Comparison of ENCODE assay signal across 20 mouse cellular contexts in genomic region chr12:29728294-29728693, GRCm38 (mm10).
"Had no signal": no experiment of that assay in that cellular context is flagged by ENCODE, and none has a peak within 500 bp of the region (broad histone marks: within the 10 kb centered on the region; RNA-seq: fewer than 3 reads in every experiment).

No protein-coding gene starts in this region.

- H3K4me3 ChIP-seq: kidney, embryonic 15.5 days; left cerebral cortex, adult 2 months; limb, embryonic 12.5 days; limb, embryonic 15.5 days; midbrain, embryonic 13.5 days; stomach, embryonic 15.5 days had no signal

- H3K4me2 ChIP-seq: kidney, embryonic 15.5 days; limb, embryonic 12.5 days; limb, embryonic 15.5 days; liver, embryonic 11.5 days; lung, embryonic 14.5 days; midbrain, embryonic 13.5 days; stomach, embryonic 15.5 days had no signal

- H3K9ac ChIP-seq: kidney, embryonic 15.5 days; limb, embryonic 12.5 days; limb, embryonic 15.5 days; liver, embryonic 14.5 days; liver, postnatal 0 days; lung, embryonic 14.5 days; midbrain, embryonic 13.5 days; stomach, embryonic 15.5 days had no signal

- H3K36me3 ChIP-seq: kidney, embryonic 15.5 days; limb, embryonic 12.5 days; limb, embryonic 15.5 days; midbrain, embryonic 13.5 days; stomach, embryonic 15.5 days had no signal

- ATAC-seq: liver, postnatal 0 days; lung, postnatal 0 days; midbrain, embryonic 13.5 days; midbrain, embryonic 16.5 days had no signal

- DNase-seq: kidney, adult 8-10 months; kidney, postnatal 10 days; kidney, postnatal 36 days; layer of hippocampus, postnatal 36 days; liver, postnatal 0 days; lung, embryonic 14.5 days; right cerebral cortex, postnatal 25 days; spleen, adult 18-20 months; thymus, postnatal 25 days had no signal

- H3K27ac ChIP-seq: kidney, embryonic 15.5 days; left cerebral cortex, adult 2 months; limb, embryonic 12.5 days; limb, embryonic 15.5 days; liver, embryonic 14.5 days; macrophage; midbrain, embryonic 13.5 days; stomach, embryonic 15.5 days had no signal

- H3K9me3 ChIP-seq: kidney, embryonic 15.5 days; limb, embryonic 12.5 days; limb, embryonic 15.5 days; midbrain, embryonic 13.5 days; stomach, embryonic 15.5 days had no signal

- H3K27me3 ChIP-seq: kidney, embryonic 15.5 days; limb, embryonic 12.5 days; limb, embryonic 15.5 days; midbrain, embryonic 13.5 days; stomach, embryonic 15.5 days had no signal

- H3K4me1 ChIP-seq: kidney, embryonic 15.5 days; limb, embryonic 12.5 days; limb, embryonic 15.5 days; stomach, embryonic 15.5 days had no signal
